10 mouse cellular contexts compared by ENCODE assay signal in genomic region chr2:90553861-90554260, GRCm38 (mm10). TPM values are rescaled to one million over a fixed set of nuclear protein-coding genes. Genes with fewer than 3 reads are reported as not detected.
DNase-seq lines count a peak whose midpoint lies in the region; ATAC-seq and TF ChIP-seq lines count a peak whose summit lies in the region.
"Had no signal": no experiment of that assay in that cellular context is flagged by ENCODE, and none has a peak within 500 bp of the region (broad histone marks: within the 10 kb centered on the region; RNA-seq: fewer than 3 reads in every experiment).

No protein-coding gene starts in this region.

- H3K36me3 ChIP-seq in heart, postnatal 0 days (replicated peaks; ENCODE audit: control insufficient read depth, insufficient read depth, low read length): no peaks in the 10 kb centered on the region
- no peaks in the 10 kb centered on the region for H3K36me3 ChIP-seq in heart, embryonic 10.5 days
- H3K36me3 ChIP-seq in liver, embryonic 12.5 days: no peaks in the 10 kb centered on the region
- H3K36me3 ChIP-seq: limb, embryonic 12.5 days had no signal

- TF ChIP-seq CTCF in heart, postnatal 0 days (IDR thresholded peaks at IDR 0.05; ENCODE audit: low read depth): no peak

- 0 out of 2 replicates have a peak, but pooled peaks cover 5% of the 10 kb centered on the region for H3K4me1 ChIP-seq in heart, postnatal 0 days (ENCODE audit: control insufficient read depth, insufficient read depth)
- 0 out of 2 replicates have a peak, but pooled peaks cover 3% of the 10 kb centered on the region for H3K4me1 ChIP-seq in heart, embryonic 10.5 days
- peaks cover 88% of the 10 kb centered on the region for H3K4me1 ChIP-seq in liver, embryonic 12.5 days
- H3K4me1 ChIP-seq: limb, embryonic 12.5 days had no signal

- no peak for TF ChIP-seq EP300 in heart, postnatal 0 days (IDR thresholded peaks at IDR 0.05; ENCODE audit: low read depth)

- H3K4me3 ChIP-seq in heart, postnatal 0 days (ENCODE audit: low read depth, low read length): no peak overlapping the region
- H3K4me3 ChIP-seq in heart, embryonic 10.5 days: no peak overlapping the region
- H3K4me3 ChIP-seq in liver, embryonic 12.5 days: no peak overlapping the region
- H3K4me3 ChIP-seq: limb, embryonic 12.5 days had no signal

- no peak overlapping the region for H3K27ac ChIP-seq in heart, postnatal 0 days (ENCODE audit: low read depth)
- H3K27ac ChIP-seq in heart, embryonic 10.5 days: no peak overlapping the region
- peak overlapping the region; percentile 55 for H3K27ac ChIP-seq in liver, embryonic 12.5 days
- H3K27ac ChIP-seq: limb, embryonic 12.5 days had no signal

- H3K4me2 ChIP-seq in heart, postnatal 0 days (ENCODE audit: low read depth, low read length): no peak overlapping the region
- no peak overlapping the region for H3K4me2 ChIP-seq in liver, embryonic 12.5 days
- H3K4me2 ChIP-seq: limb, embryonic 12.5 days had no signal

- ATAC-seq in heart, postnatal 0 days (ENCODE audit: insufficient read depth, low read depth): peak; percentile 86
- ATAC-seq in hematopoietic stem cell, adult 5-6 weeks (replicated peaks in 1 of 2; ENCODE audit: insufficient read depth in 1 of 2, low FRiP score in 2 of 2, low TSS enrichment in 1 of 2, low read depth in 1 of 2, poor library complexity in 2 of 2, severe bottlenecking in 2 of 2): peak; percentile 20 to 51; a peak in 2 of 4 replicates
- ATAC-seq in liver, embryonic 12.5 days: peak; percentile 72

- no peaks in the 10 kb centered on the region for H3K27me3 ChIP-seq in heart, postnatal 0 days (ENCODE audit: control insufficient read depth, insufficient read depth, low read length)
- H3K27me3 ChIP-seq in heart, embryonic 10.5 days (ENCODE audit: insufficient read depth, poor library complexity, severe bottlenecking): no peaks in the 10 kb centered on the region
- H3K27me3 ChIP-seq in liver, embryonic 12.5 days (replicated peaks): no peaks in the 10 kb centered on the region
- H3K27me3 ChIP-seq: limb, embryonic 12.5 days had no signal

- DNase-seq in heart, postnatal 0 days (ENCODE audit: low spot score): peak; percentile 44
- DNase-seq in heart, embryonic 10.5 days (ENCODE audit: low spot score): no peak
- peak; percentile 48 to 64 for DNase-seq in spleen, postnatal 36 days (ENCODE audit: low spot score in 2 of 2)
- DNase-seq in embryo, embryonic 9.5 days (ENCODE audit: extremely low spot score): no peak
- no peak for DNase-seq in gastrocnemius, adult 8-10 months (ENCODE audit: low spot score in 2 of 2)
- DNase-seq in right cerebral cortex, postnatal 4 days: no peak
- DNase-seq: cerebellum, postnatal 14 days had no signal

- H3K9ac ChIP-seq in heart, postnatal 0 days (replicated peaks; ENCODE audit: low read depth, low read length): no peak overlapping the region
- H3K9ac ChIP-seq in liver, embryonic 12.5 days: no peak overlapping the region
- H3K9ac ChIP-seq: limb, embryonic 12.5 days had no signal

- no peaks in the 10 kb centered on the region for H3K9me3 ChIP-seq in heart, postnatal 0 days (replicated peaks; ENCODE audit: control insufficient read depth, low read length)
- H3K9me3 ChIP-seq in heart, embryonic 10.5 days: no peaks in the 10 kb centered on the region
- no peaks in the 10 kb centered on the region for H3K9me3 ChIP-seq in liver, embryonic 12.5 days (replicated peaks)
- H3K9me3 ChIP-seq: limb, embryonic 12.5 days had no signal

- WGBS in heart, postnatal 0 days: 56% methylated on average over 4 of the region's 4 CpGs
- WGBS in heart, embryonic 10.5 days: 81% methylated on average over 4 of the region's 4 CpGs
- 71% methylated on average over 4 of the region's 4 CpGs for WGBS in liver, embryonic 12.5 days (ENCODE audit: insufficient replicate concordance)

RNA-seq across cellular contexts. Expression of gene Ptprj, which starts 26.6 kb away (rescaled TPM):
- 5.6 and 6.8 TPM in 2 replicates for total RNA-seq in heart, postnatal 0 days (2014; rRNA removed; ENCODE audit: low replicate concordance)
- polyA plus RNA-seq in heart, postnatal 0 days (2015; fragmentation: Nextera tagmentation; extraction: Ambion mirVana): 0.56 and 0.58 TPM in 2 replicates
- polyA plus RNA-seq in heart, embryonic 10.5 days (2016; fragmentation: Nextera tagmentation; extraction: Ambion mirVana): 1.1 and 2.4 TPM in 2 replicates
- total RNA-seq in hematopoietic stem cell, adult 5-6 weeks (2017): 31.8 and 42.3 TPM in 2 replicates
- polyA plus RNA-seq in liver, embryonic 12.5 days (2016; fragmentation: Nextera tagmentation; extraction: Ambion mirVana): 3.0 and 3.7 TPM in 2 replicates
- total RNA-seq in gastrocnemius, adult 8-10 months (2022): 1 to 10 TPM; 1.3 to 3.1 (median 2.1) TPM

Comparison
In these comparisons a context has a peak if more than half of its experiments do, and no peak if none do; other contexts are left out.
1. DNase-seq: peak in heart, postnatal 0 days (single experiment) and spleen, postnatal 36 days (2 of 2); none in heart, embryonic 10.5 days (single experiment), embryo, embryonic 9.5 days (single experiment), gastrocnemius, adult 8-10 months (0 of 2) and right cerebral cortex, postnatal 4 days (single experiment).
2. ATAC-seq: peak in every context shown above with its lines; median percentile 86 in heart, postnatal 0 days; 72 in liver, embryonic 12.5 days; 36 in hematopoietic stem cell, adult 5-6 weeks.